Mouse (Mus musculus) thymus, adult 2 months (tissue): Measurements from ENCODE around the gene Cyp2u1.

ENCODE experiments used
- CTCF ChIP-seq: fragments of 200-500 bp; IDR thresholded peaks from 2 replicates; pipeline ENCODE4 v1.5.1; 2012; ENCODE audit warnings: mild to moderate bottlenecking, control low read depth, low read length, moderate library complexity, borderline replicate concordance; ENCODE audit not compliant: control insufficient read depth, poor library complexity, insufficient read depth; ENCODE audit errors: extremely low read depth
- POLR2A ChIP-seq: fragments of 200-500 bp; IDR thresholded peaks from 2 replicates; pipeline ENCODE4 v1.6.1; 2012; ENCODE audit warnings: mild to moderate bottlenecking, low read length, control low read depth, moderate library complexity; ENCODE audit not compliant: control insufficient read depth, poor library complexity, insufficient read depth; ENCODE audit errors: extremely low read depth

DNA sequence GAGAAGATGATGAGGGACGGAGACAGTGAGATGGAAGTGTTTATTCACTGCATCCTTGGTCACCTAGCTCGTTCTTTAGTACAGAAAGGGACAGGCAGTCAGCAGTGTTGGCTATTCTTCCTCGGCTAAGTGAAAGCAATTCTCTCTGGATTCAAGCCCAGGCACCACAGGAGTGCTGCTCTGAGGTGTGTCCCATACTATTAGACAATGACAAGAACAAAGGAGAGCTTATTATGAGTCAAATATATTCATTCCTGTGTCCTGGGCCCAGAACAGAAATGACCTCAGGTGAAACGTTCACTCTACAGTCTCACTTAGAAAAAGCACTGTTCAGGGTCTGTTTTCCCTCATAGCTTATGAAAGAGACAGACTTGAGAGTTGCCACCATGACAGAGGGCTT, 36.3 kb upstream of the Cyp2u1 start:
- TF ChIP-seq CTCF, result no peak
- TF ChIP-seq POLR2A, result no peak
